Mouse (Mus musculus): ENCODE measurements around the gene Zfp114. TPM values are rescaled to one million over a fixed set of nuclear protein-coding genes. Genes with fewer than 3 reads are reported as not detected.

The Zfp114 gene
- total RNA-seq, 2 experiments from 2014 or later, result 0.23 to 0.76 TPM

Other genes starting within 250 kb of the Zfp114 start
- not detected for gene Vmn1r179, start 248.1 kb upstream of the Zfp114 start, total RNA-seq (2021)
- gene Vmn1r180, start 224.4 kb upstream of the Zfp114 start, total RNA-seq (2021), result not detected
- gene Vmn1r181, start 200.4 kb upstream of the Zfp114 start, total RNA-seq (2021), result not detected
- gene V1rd19, start 173.4 kb upstream of the Zfp114 start, total RNA-seq (2021), result not detected
- gene Vmn1r183, start 121.8 kb upstream of the Zfp114 start, total RNA-seq (2021), result not detected
- 10 to 100 TPM; 11.1 to 11.3 TPM for gene Zfp180, start 93.1 kb upstream of the Zfp114 start, total RNA-seq (2021)
- 1 to 10 TPM; 2.2 to 3.4 TPM for gene Zfp112, start 62.7 kb upstream of the Zfp114 start, total RNA-seq (2021)
- 1 to 10 TPM; 4.1 to 5.1 TPM for gene Zfp235, start 40.9 kb upstream of the Zfp114 start, total RNA-seq (2021)
- 10 to 100 TPM in 1 of 2 experiments, 1 to 10 TPM in 1; 8.2 to 10.3 TPM for gene Zfp111, start 36.4 kb downstream of the Zfp114 start, total RNA-seq (2021)
- gene Zfp109, start 62.5 kb downstream of the Zfp114 start, total RNA-seq (2021), result 1 to 10 TPM; 1.1 to 1.2 TPM
- gene Zfp108, start 79.7 kb downstream of the Zfp114 start, total RNA-seq (2021), result 1 to 10 TPM; 1.2 to 1.4 TPM
- 1 to 10 TPM; 3.7 to 4.8 TPM for gene Zfp93, start 95.4 kb downstream of the Zfp114 start, total RNA-seq (2021)
- 1 to 10 TPM; 4.2 to 6.6 TPM for gene Zfp61, start 126.2 kb downstream of the Zfp114 start, total RNA-seq (2021)
- 1 to 10 TPM; 1.0 to 1.8 TPM for gene Zfp94, start 141.6 kb downstream of the Zfp114 start, total RNA-seq (2021)
- gene Tescl, start 158.9 kb downstream of the Zfp114 start, total RNA-seq (2021), result under 1 TPM; 0.32 to 0.33 TPM
- gene Lypd5, start 174.1 kb downstream of the Zfp114 start, total RNA-seq (2021), result not detected
- 1 to 10 TPM; 1.0 TPM for gene Kcnn4, start 195.2 kb downstream of the Zfp114 start, total RNA-seq (2021)
- gene Smg9, start 224.6 kb downstream of the Zfp114 start, total RNA-seq (2021), result 10 to 100 TPM; 15.0 to 15.5 TPM

All from heart, postnatal 4 days (tissue).